Mouse (Mus musculus): Measurements from ENCODE around the gene Gpr108. TPM values are rescaled to one million over a fixed set of nuclear protein-coding genes. Genes with fewer than 3 reads are reported as not detected.

Gene Gpr108
- total RNA-seq, 2 experiments from 2014 or later: 24.0 to 24.4 TPM

DNA sequence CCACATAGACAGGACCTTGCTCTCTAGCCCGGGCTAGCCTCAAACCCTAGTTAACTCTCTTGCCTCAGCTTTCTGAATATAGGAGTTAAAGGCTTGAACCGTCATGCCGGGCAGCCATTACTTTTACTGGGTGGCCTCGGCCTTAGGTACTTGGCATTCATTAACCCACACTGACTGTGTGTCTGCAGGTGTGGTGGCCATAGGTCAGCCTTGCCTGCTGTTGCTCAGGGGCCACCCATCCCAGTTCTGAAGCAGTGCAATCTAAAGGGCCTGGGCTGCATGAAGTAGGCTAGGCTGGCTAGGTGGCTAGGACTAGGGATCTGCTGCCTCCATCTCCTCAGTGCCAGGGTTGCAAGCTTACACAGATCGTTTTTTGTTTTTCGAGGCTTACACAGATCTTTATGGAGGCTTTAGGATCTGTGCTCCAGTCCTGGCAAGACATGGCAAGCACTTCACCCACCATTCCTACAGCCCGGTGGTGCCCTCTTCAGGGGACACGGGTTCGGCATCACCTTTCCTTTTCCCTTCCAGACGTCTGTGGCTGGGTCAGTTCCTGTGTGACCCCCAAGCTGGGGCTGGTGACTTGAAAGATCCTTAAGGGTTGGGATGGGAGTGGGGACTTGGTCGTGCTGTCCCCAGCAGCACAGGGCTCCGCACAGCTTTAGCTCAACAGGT, 13.9 kb downstream of the Gpr108 start:
- no peak for TF ChIP-seq CTCF (IDR thresholded peaks at IDR 0.05)
- intact Hi-C loops (cut with DNase I): no loop called here
- Histone ChIP-seq H3K4me3 (no peak overlapping the region), H3K27ac (no peak overlapping the region)
- peak; percentile 9 for DNase-seq

DNA sequence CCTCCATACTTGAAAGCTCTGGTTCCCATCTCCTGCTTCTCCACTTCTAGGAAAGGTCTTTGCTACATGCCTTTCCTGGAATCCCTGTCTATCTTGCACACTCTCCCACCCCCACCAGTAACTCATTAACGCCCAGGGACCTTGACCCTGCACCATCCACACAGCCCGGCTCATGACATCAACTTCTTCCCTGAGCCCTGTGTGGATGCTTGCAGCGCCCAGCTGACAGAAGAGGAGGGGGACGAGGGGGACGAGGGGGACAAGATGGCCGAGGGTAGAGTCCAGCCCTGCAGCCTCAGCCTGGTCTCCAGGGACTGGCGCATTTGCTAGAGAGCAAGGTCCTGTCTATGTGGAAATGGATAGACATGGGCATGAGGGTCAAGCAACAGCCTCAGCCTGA, 15.2 kb downstream of the Gpr108 start:
- Histone ChIP-seq H3K4me3 (no peak overlapping the region), H3K27ac (no peak overlapping the region)
- intact Hi-C loops (cut with DNase I): no loop called here
- peak; percentile 30 for DNase-seq
- TF ChIP-seq CTCF (IDR thresholded peaks at IDR 0.05): no peak

DNA sequence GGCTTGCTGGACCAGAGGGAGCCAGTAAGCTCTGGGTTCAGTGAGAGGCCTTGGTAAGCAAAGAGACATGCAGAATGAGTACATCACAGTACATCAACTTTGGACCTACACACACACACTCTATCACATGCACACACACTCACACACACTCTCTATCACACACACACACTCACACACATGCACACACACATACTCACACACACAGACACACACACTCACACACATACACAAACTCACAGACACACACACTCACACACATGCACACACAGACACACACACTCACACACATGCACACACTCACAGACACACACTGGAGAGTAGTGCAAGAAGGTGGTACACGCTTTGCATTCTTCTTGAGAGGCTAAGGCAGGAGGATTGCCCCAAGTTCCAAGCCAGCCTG, 16.0 kb downstream of the Gpr108 start:
- no peak for TF ChIP-seq CTCF (IDR thresholded peaks at IDR 0.05)
- Histone ChIP-seq H3K27ac (peak overlapping the region; percentile 69), H3K4me3 (no peak overlapping the region)
- intact Hi-C loops (cut with DNase I): no loop called here
- peak; percentile 9 for DNase-seq

DNA sequence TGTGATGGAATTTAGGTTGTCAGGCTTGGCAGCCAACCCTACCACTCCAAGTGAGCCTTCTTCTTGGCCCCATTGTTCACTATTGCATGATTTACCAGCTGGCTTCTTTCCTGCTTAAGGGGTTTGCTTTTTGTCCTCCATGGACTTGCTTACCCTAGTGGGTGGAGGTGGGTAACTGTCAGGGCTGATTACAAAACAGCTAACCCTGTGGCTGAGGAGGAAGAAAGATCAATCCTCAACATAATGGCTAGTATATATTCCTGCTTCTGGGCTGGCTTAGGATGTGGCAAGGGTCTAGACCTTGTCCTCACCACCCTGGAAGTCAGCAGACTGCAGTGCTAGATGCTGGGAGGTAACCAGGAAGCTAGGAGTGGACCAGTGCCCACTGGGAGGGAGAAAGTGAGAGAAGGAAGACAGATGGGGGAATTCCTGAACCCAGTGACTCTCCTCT, 16.9 kb downstream of the Gpr108 start:
- DNase-seq: peak; percentile 53
- H3K4me3 ChIP-seq: no peak overlapping the region
- TF ChIP-seq CTCF (IDR thresholded peaks at IDR 0.05): no peak
- H3K27ac ChIP-seq: peak overlapping the region; percentile 69
- intact Hi-C loops (cut with DNase I): no loop called here

DNA sequence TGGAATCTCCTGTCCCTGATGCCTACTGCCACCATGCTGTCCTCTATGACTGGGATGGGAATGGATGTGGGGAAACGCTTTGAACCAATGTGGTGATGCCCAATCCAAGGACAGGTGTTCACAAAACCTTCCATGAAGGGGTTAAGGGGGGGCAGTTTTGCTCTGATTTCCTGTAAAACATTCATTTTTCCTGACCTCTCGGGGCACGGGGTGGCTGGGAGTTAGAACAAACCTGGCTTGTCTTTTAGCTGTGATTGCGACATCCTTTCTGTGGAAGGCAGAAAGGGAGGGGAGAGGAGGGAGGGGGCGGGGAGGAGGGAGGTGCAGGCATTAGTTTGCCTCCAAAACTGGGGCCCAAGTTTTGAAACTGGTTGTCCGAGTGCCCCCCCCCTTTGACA, 17.5 kb downstream of the Gpr108 start:
- Histone ChIP-seq H3K27ac (peak overlapping the region; percentile 69), H3K4me3 (no peak overlapping the region)
- intact Hi-C loops (cut with DNase I): no loop called here
- peak; percentile 39 for DNase-seq
- no peak for TF ChIP-seq CTCF (IDR thresholded peaks at IDR 0.05)

DNA sequence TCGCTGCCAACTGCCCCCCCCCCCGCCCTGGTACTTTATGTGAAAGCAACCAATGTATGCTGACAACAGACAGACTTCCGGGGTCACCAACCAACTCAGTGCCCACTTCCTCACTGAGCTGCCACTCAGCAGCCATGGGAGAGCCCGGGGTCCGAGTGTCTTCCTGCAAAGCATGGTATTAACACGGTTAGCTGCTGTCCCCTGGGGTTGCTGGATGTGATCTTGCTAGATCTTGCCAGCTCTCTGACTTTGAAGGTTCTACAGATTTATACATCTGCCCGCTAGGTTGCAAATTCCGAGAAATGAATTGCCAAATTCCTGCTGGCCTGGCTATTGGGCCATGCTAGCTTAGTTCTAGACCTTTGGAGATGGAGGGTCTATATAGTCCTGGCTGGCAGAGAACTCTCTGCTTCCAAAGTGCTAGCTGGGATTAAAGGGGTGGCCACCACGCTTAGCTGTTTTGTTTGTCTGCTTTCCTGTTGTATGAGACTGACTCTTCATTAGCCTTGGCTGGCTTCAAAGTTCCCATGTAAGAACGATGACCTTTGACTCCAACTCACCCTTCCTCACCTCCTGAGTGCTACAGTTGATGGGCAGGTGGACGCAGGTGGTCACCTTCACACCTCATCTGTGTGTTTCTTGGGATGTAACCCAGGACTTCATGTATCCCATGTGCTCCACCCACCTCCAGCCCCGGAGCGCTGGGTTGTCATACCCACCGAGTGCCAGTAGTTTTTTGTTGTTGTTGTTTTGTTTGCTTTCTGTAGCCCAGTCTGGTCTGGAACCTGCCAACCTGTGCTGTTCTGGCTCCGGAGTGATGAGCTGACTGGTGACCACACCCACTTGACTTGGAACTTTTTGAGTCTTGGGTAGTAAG, 18.2 kb downstream of the Gpr108 start:
- intact Hi-C loops (cut with DNase I): no loop called here
- Histone ChIP-seq H3K27ac (peak overlapping the region; percentile 64), H3K4me3 (no peak overlapping the region)
- TF ChIP-seq CTCF (IDR thresholded peaks at IDR 0.05): no peak
- DNase-seq: peak; percentile 13

DNA sequence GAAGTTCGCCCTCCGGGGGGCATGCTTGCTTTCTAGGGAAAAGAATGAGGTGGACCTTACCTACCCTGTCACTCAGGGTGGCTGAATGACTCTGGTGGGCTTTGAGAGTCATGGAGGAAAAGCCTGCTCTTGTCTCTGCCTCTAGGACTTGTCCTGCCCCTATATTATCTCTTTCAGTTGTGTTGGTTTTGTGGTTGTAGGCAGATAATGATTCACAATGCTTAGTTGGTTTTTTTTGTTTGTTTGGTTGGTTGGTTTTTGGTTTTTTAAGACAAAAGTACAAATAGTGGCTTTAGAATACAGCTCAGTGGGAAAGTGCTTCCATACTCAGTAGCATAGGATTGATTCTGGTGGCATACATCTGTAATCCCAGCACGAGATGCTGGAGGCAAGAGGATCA, 19.4 kb downstream of the Gpr108 start:
- Histone ChIP-seq H3K27ac (no peak overlapping the region), H3K4me3 (no peak overlapping the region)
- intact Hi-C loops (cut with DNase I): no loop called here
- DNase-seq: peak; percentile 3
- no peak for TF ChIP-seq CTCF (IDR thresholded peaks at IDR 0.05)

DNA sequence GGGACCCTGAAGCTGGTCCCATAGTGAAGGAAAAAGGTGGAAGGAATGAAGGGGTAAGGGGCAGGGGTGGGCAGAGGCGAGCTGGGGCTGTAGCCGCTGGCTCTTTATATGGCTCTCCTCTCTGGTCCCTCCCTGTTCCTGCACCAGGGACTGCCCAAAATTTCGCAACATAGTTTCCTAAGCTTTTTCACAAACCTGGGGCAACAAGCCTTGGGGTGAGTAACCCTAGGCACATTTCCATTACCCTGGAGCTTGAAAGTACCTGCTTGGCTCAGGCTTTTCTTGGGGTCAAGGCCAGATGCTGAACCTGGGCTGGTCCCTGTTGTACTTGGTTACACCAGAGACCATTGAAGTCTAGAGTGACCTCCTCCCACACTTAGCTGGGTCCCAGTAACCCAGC, 20.2 kb downstream of the Gpr108 start, which contains the start of gene C3:
Gene C3, minus strand, starts transcription at position 123 of the 400 bp plus-strand sequence.
- peak within 1 kb of the TSS; percentile 46 for H3K27ac ChIP-seq
- peak within 1 kb of the TSS; percentile 45 for H3K4me3 ChIP-seq
- DNase-seq: peak; percentile 20
- TF ChIP-seq CTCF (IDR thresholded peaks at IDR 0.05): no peak
- intact Hi-C loops (cut with DNase I): no loop called here

DNA sequence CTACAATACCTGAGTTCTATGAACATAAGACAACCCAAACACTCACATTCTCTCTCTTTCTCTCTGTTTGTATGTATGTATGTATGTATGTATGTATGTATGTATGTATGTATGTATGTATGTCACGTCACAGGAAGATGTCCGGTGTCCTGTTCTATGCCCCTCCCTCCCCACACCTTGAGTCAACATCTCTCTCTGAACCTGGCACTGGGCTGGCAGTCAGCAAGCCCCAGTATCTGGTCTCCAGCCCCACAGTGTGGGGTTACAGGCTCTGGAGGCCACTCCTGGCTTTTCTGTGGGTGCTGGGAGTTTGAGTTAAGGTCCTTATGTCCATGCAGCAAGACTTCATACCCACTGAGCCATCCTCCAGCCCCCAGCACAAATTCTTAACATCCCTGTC, 20.8 kb downstream of the Gpr108 start:
- no peak for TF ChIP-seq CTCF (IDR thresholded peaks at IDR 0.05)
- Histone ChIP-seq H3K4me3 (peak overlapping the region; percentile 45), H3K27ac (peak overlapping the region; percentile 46)
- intact Hi-C loops (cut with DNase I): no loop called here
- peak; percentile 4 for DNase-seq

DNA sequence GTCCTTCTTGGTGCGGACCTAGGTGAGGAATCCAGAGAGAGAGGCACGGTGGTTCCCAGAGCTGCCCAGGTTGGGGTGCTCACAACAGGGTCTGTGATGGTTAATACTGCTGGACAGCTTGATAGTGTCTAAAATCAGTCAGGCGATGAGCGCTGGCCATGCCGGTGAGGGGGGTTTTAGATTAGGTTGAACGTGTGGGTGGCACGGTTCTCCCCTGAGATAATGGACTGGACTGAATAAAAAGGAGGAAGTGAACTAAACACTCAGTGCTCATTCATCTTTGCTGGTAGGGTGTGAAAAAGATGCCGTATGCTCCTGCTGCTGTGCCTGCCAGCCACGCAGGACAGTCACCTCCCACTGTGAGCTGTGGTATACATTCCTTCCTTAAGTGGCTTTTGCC, 24.9 kb downstream of the Gpr108 start:
- DNase-seq: no peak
- H3K4me3 ChIP-seq: no peak overlapping the region
- no peak for TF ChIP-seq CTCF (IDR thresholded peaks at IDR 0.05)
- intact Hi-C loops (cut with DNase I): no loop called here
- no peak overlapping the region for H3K27ac ChIP-seq

DNA sequence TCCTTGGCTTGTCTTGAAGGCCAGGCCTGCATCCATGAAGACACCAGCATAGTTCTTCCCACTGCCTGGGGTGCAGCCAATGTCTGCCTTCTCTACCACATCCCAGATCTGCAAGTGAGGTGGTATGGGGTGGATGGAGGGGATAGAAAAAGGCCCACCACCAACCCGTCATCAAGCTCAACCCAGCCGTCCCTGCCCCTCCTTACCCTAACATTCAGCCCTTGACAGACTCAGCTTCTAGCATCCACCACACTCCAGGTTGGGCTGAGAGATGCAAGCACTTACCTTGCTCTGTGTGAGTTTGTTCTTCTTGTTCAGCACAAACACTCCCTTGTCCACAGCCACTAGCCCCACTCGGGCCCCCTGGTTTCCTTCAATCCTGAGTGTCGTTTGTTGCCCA, 26.3 kb downstream of the Gpr108 start:
- Histone ChIP-seq H3K27ac (no peak overlapping the region), H3K4me3 (no peak overlapping the region)
- peak; percentile 6 for DNase-seq
- intact Hi-C loops (cut with DNase I): no loop called here
- no peak for TF ChIP-seq CTCF (IDR thresholded peaks at IDR 0.05)

DNA sequence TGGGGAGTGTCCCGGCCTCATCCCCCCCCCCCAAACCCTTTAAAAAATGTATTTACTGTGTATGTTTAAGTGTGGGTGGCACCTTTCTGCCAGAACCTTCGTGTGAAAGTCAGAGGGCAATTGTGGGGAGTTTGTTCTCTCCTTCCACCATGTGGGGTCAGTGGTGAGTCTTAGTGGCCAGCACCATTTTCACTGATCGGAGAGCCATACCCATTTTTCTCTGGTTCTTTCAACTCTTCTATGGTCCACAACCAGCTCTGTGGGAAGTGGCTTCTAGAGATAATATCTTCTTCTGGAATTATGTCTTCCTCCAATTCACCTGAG, 28.4 kb downstream of the Gpr108 start:
- peak; percentile 57 for TF ChIP-seq CTCF (IDR thresholded peaks at IDR 0.05)
- peak; percentile 24 for DNase-seq
- H3K4me3 ChIP-seq: no peak overlapping the region
- H3K27ac ChIP-seq: no peak overlapping the region
- intact Hi-C loops (cut with DNase I): loop anchor here (1.0 to 2.0 kb wide), 3 partner anchors 57 to 115 kb away; no protein-coding TSS in a partner anchor

DNA sequence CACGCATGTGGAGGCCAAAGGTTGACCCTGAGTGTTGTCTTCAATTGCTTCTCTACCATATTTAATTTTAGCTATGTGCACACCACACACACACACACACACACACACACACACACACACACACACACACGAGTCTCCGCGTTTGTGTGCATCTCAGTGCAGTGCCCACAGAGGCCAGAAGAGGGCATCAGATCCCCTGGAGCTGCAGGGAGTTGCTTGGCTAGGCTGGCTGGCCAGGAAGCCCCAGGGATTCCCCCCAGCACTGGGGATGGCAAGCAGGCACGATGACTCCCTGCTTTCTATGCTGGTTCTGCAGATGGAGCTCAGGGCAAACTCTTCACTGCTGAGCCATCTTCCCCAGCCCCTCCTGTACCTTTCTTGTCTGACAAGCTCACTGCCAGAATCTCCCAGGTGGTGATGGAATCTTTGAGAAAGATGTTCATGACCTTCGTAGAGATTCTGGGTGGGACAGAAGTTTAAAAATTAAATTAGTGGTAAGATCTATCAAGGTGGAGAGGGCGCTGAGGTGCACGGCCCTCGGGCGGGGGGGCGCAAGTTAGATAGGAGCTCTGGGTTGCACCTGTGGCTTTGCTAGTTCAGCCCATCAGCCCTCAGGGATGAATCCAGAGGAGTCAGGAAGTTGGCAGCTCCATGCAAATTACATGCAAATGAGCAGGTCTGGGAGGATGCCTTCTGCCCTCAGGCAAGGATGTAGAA, 28.9 kb downstream of the Gpr108 start:
- H3K27ac ChIP-seq: no peak overlapping the region
- no peak overlapping the region for H3K4me3 ChIP-seq
- TF ChIP-seq CTCF (IDR thresholded peaks at IDR 0.05): peak; percentile 75
- peak; percentile 85 for DNase-seq
- intact Hi-C loops (cut with DNase I): loop anchor here (1.0 to 2.0 kb wide), 3 partner anchors 58 to 116 kb away; no protein-coding TSS in a partner anchor
